Mouse (Mus musculus) ES-CJ7 (cell line): ENCODE measurements around the gene Plpp3.
A peak's percentile ranks its signal among the peaks of the same experiment; 100 is the strongest.
"Not testable (repeated sequence)": the region's sequence is repeated elsewhere in the genome, so short reads cannot be mapped to it uniquely, and the experiment has no call there.

ENCODE experiments used
- DNase-seq: peaks from one replicate; pipeline ENCODE4 v3.0.0; 2011; ENCODE audit warnings: low read depth, low spot score

Plpp3 gene

GRCm38 (mm10) chr4:105257667-105258560, 100.8 kb downstream of the Plpp3 start:
- no peak for DNase-seq

DNA sequence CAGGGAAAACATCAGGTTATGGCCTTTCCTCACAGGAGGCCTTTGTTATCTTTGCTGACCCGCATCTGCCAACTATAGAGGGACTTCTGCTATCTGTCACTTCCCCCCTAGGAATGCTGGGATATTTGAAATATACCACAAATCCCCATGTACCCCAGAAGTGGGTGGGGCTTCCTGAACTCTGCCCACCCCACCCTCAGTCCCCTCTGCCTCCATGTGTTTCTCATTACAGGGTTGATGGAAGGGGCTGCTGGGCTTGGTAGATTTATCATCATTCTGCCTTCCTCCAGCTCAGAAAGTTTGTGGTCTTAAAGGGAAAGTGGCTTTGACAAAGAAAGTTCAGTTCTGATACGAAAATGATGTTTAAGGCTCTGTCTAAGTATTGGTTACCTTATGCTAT, 103.2 kb downstream of the Plpp3 start:
- DNase-seq: no peak

- DNase-seq: no peak
Observed at GRCm38 (mm10) chr4:105260893-105261769, 104.0 kb downstream of the Plpp3 start.

DNA sequence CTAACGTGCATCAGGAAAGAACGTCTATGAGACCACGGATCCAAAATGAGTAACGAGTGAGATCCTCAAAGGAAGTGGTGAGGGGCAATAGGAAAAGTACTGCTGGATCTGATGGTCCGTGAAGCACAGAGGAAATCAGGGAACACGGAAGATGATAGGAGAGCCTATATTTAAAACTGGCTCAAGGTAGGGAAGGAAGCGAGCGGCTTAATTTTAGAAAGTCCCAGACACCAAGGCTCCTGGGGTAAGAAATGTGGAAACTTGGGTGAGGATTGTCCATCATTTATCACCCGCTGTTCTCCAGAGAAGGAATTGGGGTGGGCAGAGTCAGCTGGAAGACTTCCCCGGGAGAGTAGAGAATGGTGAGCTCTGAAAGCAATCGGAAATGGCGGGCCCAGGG, 105.2 kb downstream of the Plpp3 start:
- DNase-seq: no peak

DNA sequence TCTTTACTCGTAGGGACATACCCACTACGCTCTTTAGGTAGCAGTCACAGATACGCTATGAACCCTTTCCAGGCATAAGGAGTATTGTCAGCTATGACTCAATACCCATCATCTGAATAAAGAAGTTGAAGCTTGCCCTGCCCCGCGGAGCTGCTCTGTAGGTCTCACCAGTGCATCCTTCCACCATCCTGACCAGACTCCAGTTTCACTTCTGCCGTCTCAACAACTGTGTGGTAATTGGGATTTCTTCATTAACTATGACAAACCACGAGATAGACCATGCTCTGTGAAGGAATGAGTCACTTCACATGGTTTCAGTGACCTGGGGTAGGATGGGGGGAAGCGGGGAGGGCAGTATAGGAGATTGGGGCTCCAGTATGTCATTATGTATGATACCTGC, 106.5 kb downstream of the Plpp3 start:
- DNase-seq: no peak

- no peak for DNase-seq
Observed at GRCm38 (mm10) chr4:105265041-105265440, 107.9 kb downstream of the Plpp3 start.

GRCm38 (mm10) chr4:105265678-105266077, 108.5 kb downstream of the Plpp3 start:
- DNase-seq: no peak

- DNase-seq: no peak
Observed at GRCm38 (mm10) chr4:105268202-105268730, 111.1 kb downstream of the Plpp3 start.

- not testable (repeated sequence) for DNase-seq
Observed at GRCm38 (mm10) chr4:105269398-105269797, 112.3 kb downstream of the Plpp3 start.

- no peak for DNase-seq
Observed at GRCm38 (mm10) chr4:105271166-105271565, 114.0 kb downstream of the Plpp3 start.

- no peak for DNase-seq
Observed at GRCm38 (mm10) chr4:105273034-105273433, 115.9 kb downstream of the Plpp3 start.

DNA sequence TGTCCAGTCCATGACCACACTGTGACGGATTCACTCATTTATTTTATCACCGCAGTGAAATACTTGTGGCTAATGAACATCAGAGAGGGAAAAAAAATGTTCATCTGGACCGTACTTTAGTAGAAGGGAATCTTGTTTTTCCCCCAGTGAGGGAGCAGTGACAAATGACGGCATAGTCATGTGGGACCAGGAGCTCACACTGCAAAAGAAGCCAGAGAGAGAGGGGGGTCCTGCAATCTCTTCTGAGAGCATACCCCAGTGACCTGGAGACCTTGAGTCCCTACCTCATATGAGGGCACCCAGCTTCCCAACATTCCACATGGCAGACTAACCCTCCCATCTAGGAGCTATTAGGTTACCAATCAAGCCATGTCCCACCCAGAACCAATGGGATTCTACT, 116.3 kb downstream of the Plpp3 start:
- no peak for DNase-seq

DNA sequence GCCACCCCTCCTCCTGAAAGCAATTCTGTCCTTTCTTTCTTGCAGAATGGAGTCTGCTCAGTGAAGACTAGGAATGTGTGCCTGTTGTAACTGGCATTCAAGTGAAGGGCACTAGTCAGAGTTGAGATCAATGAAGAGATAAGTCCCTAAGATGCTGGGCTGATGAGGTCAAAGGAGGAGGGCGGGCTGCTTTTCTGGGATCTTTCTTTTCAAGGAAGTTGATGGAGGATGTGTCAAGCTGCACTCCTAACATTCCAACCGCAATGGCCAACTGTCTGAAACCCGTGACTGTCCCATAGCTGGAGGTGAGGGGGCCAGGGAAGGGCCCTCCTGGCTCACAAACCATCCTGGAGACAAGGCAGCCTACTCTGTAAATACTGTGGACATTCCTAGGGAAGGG, 118.5 kb downstream of the Plpp3 start:
- no peak for DNase-seq

- DNase-seq: peak; percentile 84
Observed at GRCm38 (mm10) chr4:105276062-105276795, 119.1 kb downstream of the Plpp3 start.

- DNase-seq: peak; percentile 42
Observed at GRCm38 (mm10) chr4:105278161-105278560, 121.0 kb downstream of the Plpp3 start.

DNA sequence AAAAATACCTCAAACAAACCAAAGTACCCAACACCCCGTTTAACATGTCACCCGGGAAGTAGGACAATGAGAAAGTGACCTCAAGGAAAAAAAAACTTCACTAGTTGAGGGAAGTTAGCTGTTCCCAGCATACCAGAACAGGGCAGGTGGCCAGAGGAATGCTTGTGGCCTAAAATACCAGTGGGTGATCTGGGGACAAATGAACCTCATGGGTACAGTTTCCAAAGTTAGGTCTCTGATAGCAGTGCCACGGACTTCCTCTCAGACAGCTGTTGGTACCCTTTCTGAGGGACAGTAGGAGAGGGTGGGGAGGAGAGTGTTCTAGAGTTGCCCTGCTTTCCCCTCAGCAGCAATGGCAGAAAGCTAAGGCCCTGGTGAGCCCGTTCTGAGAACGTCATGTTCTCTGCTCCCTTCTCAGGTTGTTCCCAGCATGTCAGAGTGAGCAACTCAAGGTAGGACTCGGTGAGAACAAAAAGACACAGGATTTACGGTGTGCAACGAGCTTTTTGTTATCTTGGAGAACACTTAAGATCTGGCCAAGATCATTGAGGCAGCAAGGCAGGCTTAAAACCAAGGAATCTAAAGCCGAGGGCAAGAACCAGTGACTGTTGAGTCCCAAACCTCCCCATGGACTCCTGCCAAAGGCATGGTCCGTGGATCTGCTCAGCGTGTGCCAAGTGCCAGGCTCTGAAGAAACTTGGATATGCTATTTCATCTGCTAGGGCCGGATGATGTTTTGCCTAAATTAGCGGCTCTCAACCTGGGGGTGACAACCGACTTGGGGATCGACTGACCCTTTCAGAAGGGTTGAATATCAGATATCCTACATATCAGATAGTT, 121.6 kb downstream of the Plpp3 start:
- no peak for DNase-seq

DNA sequence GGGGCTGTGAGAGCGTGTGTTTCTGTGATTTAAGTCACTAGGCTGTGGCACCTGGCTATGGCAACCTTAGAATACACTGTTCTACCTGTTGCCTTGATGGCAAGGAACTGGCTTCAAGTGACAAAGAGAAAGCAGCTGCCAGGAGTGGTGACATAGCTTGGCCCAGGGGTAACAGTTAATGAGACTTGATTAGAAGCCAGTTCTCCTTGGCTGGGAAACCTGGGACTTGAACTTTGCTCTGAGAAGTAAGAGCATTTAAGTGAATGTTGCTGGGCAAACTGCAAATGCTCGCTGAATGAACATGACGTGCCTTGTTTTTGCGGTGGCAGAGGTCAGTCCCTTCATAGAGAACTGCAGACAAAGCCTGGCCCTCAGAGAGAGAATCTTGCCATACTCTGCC, 122.7 kb downstream of the Plpp3 start:
- DNase-seq: no peak

GRCm38 (mm10) chr4:105281751-105282231, 124.6 kb downstream of the Plpp3 start:
- DNase-seq: peak; percentile 28
